Mouse (Mus musculus): ENCODE results near the gene Rexo5. TPM values are rescaled to one million over a fixed set of nuclear protein-coding genes. Genes with fewer than 3 reads are reported as not detected.

Rexo5 gene
- polyA plus RNA-seq, 1 experiment from 2014 or later = 19.6 TPM

DNA sequence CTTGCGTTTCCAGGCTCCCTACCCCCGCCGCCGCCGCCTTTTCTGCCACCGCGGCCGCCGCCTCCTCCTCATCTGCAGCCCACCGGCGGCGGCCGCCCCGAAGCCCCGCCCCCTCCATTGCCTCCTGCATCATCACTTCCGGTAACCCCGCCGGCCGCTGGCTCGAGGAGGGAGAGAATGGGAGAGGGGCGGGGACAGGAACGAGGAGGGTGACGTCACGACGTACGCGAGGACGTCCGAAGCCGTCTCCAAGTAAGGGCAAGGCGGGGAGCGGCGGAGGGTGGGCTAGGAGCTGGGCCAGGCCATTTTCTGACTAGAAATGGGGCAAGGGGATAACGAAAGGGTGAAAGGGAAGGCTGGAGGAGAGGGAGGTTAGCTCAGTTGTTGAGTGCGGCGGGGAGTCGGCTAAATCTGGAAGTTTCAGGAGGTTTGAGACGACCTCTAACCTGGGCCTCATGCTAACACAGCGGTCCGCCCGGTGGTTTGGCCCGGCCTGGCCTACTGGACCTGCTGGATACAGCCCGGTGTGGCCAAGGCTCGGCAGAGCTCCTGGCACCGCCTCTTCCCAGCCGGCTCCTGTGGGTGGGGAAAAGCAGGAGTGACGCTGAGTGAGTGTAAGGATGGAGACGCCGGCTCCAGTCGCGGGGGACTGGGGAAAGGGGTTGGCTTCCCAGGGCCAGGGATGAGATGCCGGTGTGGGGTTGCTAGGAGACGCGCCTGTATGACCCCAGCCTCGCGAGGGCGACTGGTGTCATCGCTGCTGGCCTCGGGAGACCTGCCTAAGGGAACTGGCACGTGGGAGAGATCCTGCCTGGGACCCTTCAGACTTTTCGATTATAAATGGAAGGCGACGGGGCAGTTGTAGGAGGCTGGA, 102.1 kb downstream of the Rexo5 start, which contains the start of the genes Lyrm1 and Dcun1d3:
Gene Lyrm1 (plus strand): TSS at position 223 of the 874 bp plus-strand sequence.
Gene Dcun1d3 (minus strand): TSS at position 660 of the 874 bp plus-strand sequence.
- WGBS = under 1% methylated on average over 63 of the region's 63 CpGs
- H3K4me3 ChIP-seq = peak within 1 kb of the TSS; percentile 74
- H3K4me2 ChIP-seq = peak within 1 kb of the TSS; percentile 82
- H3K4me1 ChIP-seq = peaks cover 22% of the 10 kb centered on the region
- ATAC-seq = peak; percentile 98
- H3K9ac ChIP-seq = peak within 1 kb of the TSS; percentile 88
- H3K27ac ChIP-seq = peak within 1 kb of the TSS; percentile 96
- no peaks in the 10 kb centered on the region for H3K36me3 ChIP-seq (ENCODE audit: poor library complexity, severe bottlenecking)
- no peaks in the 10 kb centered on the region for H3K9me3 ChIP-seq (replicated peaks)
- no peaks in the 10 kb centered on the region for H3K27me3 ChIP-seq

DNA sequence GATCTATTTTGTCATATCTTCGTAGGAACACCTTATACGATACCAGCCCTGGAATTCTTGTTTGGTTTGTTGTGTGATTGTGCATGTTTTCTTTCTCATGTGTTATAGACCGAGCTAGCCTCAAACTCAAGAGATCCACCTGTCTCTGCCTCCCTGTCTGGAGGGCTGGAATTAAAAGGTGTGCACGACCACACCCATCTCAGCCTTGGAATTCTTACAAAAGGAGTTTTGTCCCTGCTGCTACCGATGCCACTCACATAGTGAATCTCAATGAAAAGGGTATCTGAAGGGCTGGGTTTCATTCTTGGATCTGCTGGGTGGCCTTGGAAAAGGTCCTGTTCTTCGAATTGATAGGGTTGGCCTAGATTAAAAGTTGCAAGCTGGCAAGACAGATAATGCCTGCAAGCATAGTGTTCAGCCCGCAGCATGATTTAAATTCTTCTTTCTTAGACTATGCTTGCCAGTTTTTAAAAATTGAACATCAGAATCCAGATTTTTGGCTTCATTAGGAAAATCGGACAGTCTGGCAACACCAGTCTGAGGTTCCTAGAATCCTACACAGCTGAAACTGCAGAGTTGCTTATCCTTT, 103.8 kb downstream of the Rexo5 start:
- Histone ChIP-seq H3K4me1 (peaks cover 22% of the 10 kb centered on the region), H3K27me3 (no peaks in the 10 kb centered on the region), H3K4me2 (no peak overlapping the region), H3K9ac (no peak overlapping the region), H3K27ac (no peak overlapping the region), H3K9me3 (replicated peaks) (no peaks in the 10 kb centered on the region), H3K4me3 (no peak overlapping the region), H3K36me3 (ENCODE audit: poor library complexity, severe bottlenecking) (no peaks in the 10 kb centered on the region)
- 92% methylated on average over 8 of the region's 8 CpGs for WGBS
- no peak for ATAC-seq

DNA sequence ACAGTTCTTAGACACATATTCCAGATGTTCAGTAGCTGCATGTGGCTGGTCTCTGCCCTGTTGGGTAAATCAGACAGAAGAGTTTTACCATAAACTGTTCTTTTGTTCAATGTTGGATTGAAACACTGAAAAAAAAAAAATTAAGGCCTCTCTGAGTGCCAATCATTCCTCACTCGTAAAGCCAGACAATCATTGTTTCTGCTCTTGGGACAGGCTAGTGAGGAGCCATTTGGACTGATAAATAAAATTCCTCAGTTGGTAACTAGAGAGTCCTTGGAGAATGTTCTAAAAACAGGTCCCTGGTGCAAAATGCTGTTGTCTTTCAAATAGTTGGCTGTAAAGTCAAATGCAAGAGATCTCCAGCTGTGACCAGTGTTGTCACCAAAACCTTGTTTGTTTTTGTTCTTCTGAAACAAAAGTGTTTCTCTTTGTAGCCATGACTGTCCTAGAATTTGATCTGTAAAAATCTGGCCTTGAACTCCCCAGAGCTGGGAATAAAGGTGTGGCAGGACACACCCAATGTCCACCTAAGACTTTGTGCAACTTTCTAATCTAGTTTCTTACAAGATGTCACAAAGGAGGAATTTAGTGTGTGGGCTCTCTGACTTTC, 104.5 kb downstream of the Rexo5 start:
- Histone ChIP-seq H3K9ac (no peak overlapping the region), H3K4me2 (no peak overlapping the region), H3K27ac (no peak overlapping the region), H3K36me3 (ENCODE audit: poor library complexity, severe bottlenecking) (no peaks in the 10 kb centered on the region), H3K27me3 (no peaks in the 10 kb centered on the region), H3K4me3 (no peak overlapping the region), H3K9me3 (replicated peaks) (no peaks in the 10 kb centered on the region), H3K4me1 (peaks cover 22% of the 10 kb centered on the region)
- 77% methylated on average over 1 of the region's 1 CpGs for WGBS
- no peak for ATAC-seq

Other genes with a start within 250 kb of the Rexo5 start
- not detected in 2 replicates for gene Acsm2, start 239.7 kb upstream of the Rexo5 start, polyA plus RNA-seq (2015; fragmentation: Nextera tagmentation; extraction: Ambion mirVana)
- not detected in 2 replicates for gene Acsm1, start 187.0 kb upstream of the Rexo5 start, polyA plus RNA-seq (2015; fragmentation: Nextera tagmentation; extraction: Ambion mirVana)
- gene Acsm4, start 104.0 kb upstream of the Rexo5 start, polyA plus RNA-seq (2015; fragmentation: Nextera tagmentation; extraction: Ambion mirVana) = not detected in 2 replicates
- 75.2 and 83.8 TPM in 2 replicates for gene Thumpd1, start 73.2 kb upstream of the Rexo5 start, polyA plus RNA-seq (2015; fragmentation: Nextera tagmentation; extraction: Ambion mirVana)
- 0.10 and 0.16 TPM in 2 replicates for gene Acsm3, start 33.1 kb upstream of the Rexo5 start, polyA plus RNA-seq (2015; fragmentation: Nextera tagmentation; extraction: Ambion mirVana)
- gene Eri2, start 52 bp downstream of the Rexo5 start, polyA plus RNA-seq (2015; fragmentation: Nextera tagmentation; extraction: Ambion mirVana) = 28.3 and 30.4 TPM in 2 replicates
- gene Lyrm1, start 101.9 kb downstream of the Rexo5 start, polyA plus RNA-seq (2015; fragmentation: Nextera tagmentation; extraction: Ambion mirVana) = 12.2 and 13.9 TPM in 2 replicates
- gene Dcun1d3, start 102.3 kb downstream of the Rexo5 start, polyA plus RNA-seq (2015; fragmentation: Nextera tagmentation; extraction: Ambion mirVana) = 16.2 and 18.8 TPM in 2 replicates

All from forebrain, embryonic 13.5 days (tissue).